Mouse (Mus musculus) NIH3T3 (cell line): ENCODE measurements around the gene Spint4.
"Not testable (repeated sequence)": the region's sequence is repeated elsewhere in the genome, so short reads cannot be mapped to it uniquely, and the experiment has no call there.

Source experiments
- DNase-seq: peaks from one replicate; pipeline ENCODE4 v3.0.0-alpha.2; 2012; ENCODE audit warnings: low read depth

Spint4 gene

DNA sequence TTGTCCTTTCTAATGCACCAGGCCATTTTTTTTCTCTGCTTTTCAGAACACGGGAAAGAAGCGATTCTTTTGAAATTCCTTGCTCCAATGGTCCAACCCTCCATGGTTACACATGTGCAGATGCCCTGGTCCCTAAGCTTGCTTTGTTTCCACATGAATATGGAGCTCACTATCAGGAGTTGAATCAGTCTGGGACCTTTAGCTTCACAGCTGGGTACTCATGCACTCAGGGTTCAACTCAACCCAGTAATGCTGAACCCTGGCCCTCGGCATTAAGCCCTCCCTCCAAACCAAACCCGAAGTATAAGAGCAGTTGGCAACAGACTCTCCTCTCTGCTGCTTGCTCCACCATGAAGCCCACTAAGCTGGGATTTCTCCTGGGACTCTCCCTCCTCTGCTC is at the start of gene Spint4:
Gene Spint4, plus strand, starts transcription at position 301 of the 400 bp plus-strand sequence.
- DNase-seq, result no peak

GRCm38 (mm10) chr2:164655858-164656257 is 42.4 kb upstream of the Spint4 start, which contains the start of gene Wfdc10:
Wfdc10 (plus strand) TSS chr2:164656046.
- peak; percentile 31 for DNase-seq

DNA sequence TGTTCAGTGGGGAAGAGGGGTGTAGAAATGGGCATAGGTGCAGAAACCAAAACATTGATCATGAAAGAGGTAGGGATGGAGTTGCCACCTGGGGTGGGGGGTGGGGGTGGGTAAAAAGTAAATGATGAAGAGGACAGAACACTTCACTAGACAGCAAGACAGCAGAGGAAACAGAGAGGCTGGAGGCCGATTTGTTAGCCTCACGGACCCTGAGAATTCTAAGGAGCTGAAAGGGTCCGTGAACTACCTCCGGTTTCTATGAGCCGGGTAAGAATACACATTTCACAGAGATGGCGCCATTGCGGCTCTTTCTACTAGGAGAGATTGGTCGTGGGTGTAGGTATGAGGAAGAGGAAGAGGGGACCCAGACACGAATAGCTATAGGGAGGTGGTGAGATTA is 41.8 kb upstream of the Spint4 start, which contains the start of gene Wfdc9:
Gene Wfdc9, minus strand, starts transcription at position 101 of the 400 bp plus-strand sequence.
- no peak for DNase-seq

- no peak for DNase-seq
These were observed 33.5 kb upstream of the Spint4 start for GRCm38 (mm10) chr2:164664851-164665250.

DNA sequence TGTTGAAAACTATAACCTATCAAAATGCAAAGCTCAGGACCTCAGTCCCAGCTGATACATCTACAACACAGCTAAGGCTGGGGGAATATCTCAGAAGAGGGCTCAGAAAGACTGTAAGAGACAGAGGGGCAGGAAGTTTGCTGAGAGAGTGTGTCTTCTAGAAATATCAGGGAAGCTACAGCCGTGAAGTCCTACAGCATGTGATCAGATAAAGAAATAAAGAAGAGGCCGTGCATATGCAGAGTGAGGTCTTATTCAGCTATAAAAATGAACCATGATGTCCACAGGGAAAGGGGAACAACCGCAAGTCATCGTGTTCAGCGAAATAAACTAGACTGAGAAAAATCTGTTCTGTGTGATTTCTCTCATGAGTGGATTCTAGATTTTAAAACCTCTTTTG is 28.0 kb upstream of the Spint4 start:
- DNase-seq, result no peak

- no peak for DNase-seq
These were observed 27.4 kb upstream of the Spint4 start for GRCm38 (mm10) chr2:164670938-164671337.

- no peak for DNase-seq
These were observed 24.3 kb upstream of the Spint4 start, which contains the start of gene Wfdc11 for GRCm38 (mm10) chr2:164673987-164674386. Wfdc11 (minus strand) TSS chr2:164674087.

DNA sequence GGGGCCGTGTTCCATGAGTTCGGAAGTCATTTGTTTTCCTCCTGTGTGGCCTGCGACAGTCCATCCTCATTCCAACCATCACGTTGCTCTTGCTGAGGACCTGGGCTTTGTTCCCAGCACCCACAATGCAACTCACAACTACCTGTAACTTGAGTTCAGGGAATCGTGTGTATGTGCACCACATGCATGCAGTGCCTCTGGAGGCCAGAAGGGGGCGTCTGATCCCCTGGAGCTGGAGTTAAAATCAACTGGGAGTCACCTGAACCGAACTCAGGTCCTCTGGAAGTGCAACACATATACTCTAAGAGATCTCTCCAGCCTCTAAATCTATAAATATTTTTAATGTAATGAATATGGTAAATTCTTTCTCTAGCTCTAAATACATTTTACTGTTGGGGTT is 22.2 kb upstream of the Spint4 start:
- DNase-seq, result no peak

DNA sequence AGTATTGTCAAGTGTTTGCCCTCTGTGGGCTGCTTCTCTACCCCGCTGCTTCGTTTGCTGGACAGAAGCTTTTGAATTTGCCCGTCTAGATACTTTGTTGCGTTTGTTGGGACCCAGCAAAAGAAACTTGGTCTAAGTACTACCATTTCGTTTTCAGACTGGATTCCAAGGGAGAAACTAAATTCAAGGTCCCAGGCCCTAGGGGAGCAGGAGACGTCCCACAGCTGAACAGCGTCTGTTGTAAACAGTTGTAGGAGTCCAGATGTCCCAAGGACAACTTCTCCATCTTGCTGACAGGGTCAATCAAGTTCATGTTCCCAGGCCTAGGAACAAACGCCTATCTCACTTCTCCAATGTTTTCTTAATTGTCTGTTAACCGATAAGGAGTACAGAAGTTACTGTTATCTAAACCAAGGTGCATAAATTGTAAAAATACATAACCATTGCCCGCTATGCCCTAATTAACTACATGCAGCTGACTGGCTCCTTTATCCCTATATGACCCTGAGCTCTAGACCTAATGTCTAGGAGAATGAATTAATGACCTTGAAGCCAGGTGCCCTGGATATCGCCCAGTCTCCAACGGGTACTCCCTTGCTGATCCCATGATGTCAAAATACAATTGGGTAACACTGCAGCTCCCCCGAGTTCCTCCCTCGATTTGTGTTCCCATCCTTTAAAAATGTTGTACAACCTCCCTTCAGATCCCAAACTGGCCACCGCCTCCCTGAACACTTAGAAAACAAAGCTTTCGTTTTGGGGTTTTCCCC is 21.2 kb upstream of the Spint4 start:
- DNase-seq, result no peak

DNA sequence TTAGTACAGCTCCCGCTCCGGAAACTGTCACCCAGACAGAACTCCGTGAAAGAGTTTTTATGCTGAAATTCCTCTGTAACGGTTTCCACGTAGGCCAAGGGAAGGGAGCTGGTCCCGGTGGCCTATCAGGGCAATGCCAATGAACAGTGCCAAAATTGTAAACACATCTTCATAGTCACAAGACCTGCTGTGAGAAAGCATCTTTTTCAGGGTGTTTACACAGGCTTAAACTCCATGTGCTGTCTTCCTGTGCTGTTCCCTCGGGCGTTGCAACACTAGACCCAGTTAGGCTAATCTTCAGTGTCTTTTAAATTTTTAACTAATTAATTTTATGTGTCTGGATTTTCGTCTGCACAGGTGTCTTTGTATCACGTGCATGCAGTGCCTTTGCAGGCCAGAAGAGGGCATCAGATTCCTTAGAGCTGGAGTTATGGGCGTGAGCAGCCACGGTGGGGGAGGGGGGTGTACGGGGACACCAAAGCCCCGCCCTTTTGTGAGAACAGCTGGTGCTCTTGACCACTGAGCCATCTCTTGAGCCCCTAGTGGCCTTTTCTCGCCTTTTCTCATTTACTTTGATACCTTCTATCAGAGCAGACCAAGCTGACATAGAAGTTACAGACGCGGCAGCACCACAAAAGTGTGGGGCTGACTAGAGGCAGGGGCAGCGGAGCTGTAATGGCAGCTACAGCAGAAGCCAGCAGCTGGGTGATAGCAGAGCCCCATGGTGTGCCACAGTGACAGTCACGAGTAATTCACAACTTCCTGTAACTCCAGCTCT is 19.3 kb upstream of the Spint4 start:
- DNase-seq, result peak; percentile 67

- no peak for DNase-seq
These were observed 18.4 kb upstream of the Spint4 start for GRCm38 (mm10) chr2:164679906-164680305.

- no peak for DNase-seq
These were observed 13.5 kb upstream of the Spint4 start, which contains the start of gene Wfdc13 for GRCm38 (mm10) chr2:164684807-164685206. Wfdc13 (plus strand) TSS chr2:164685107.

DNA sequence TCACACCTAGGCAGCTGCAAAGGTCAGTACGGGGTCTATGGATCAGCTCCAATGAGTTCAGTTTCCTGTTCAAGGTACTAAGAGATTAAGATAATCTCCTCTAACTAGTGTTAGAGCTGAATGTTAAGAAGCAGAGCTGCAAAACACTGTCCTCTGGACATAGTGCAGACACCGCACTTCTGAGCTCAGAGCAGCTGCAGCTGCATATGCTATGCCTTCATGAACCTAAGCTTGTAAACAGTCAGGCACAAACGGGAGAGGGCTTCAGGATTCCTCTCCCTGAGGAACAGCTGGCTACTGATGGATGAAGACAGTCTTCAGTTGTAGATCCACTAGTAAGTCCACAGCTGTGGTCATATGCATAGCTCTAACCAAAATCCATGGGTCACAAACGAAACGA is 2.7 kb downstream of the Spint4 start:
- DNase-seq, result no peak

- DNase-seq, result peak; percentile 85
These were observed 3.5 kb downstream of the Spint4 start for GRCm38 (mm10) chr2:164701761-164702160.

DNA sequence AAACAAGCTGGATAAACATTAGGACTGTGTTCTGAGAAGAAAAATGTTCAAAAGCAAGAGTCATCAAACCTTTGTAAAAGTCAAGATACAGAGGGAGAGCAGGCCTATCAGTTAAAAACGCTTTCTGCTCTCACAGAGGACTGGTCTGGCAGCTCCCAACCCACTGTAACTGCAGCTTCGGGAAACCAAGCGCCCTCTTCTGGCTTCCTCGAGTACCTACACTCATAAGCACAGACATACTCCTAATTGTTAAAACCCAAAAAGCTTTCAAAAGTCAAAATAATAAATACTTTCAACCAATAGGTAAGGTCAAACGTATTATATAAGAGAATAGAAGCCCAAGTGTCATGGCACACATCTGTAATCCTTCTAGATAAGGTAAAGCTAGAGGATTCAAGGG is 5.9 kb downstream of the Spint4 start:
- DNase-seq, result no peak

GRCm38 (mm10) chr2:164705328-164705727 is 7.0 kb downstream of the Spint4 start:
- DNase-seq, result no peak

GRCm38 (mm10) chr2:164705991-164706390 is 7.7 kb downstream of the Spint4 start:
- peak; percentile 57 for DNase-seq

GRCm38 (mm10) chr2:164715005-164715404 is 16.7 kb downstream of the Spint4 start, which contains the start of gene Spint5:
Spint5 (plus strand) TSS chr2:164715305.
- DNase-seq, result no peak

DNA sequence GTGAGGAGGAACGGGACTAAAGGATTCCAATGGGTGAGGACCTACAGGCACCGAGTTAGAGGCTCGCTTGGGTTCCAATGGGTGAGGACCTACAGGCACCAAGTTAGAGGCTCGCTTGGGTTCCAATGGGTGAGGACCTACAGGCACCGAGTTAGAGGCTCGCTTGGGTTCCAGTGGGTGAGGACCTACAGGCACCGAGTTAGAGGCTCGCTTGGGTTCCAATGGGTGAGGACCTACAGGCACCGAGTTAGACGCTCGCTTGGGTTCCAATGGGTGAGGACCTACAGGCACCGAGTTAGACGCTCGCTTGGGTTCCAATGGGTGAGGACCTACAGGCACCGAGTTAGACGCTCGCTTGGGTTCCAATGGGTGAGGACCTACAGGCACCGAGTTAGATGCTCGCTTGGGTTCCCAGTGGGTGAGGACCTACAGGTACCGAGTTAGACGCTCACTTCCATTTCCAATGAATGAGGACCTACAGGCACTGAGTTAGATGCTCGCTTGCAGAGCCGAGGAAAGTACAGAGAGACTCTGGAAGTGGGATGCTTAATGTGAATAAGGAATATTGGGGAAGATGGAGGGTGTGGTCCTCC is 18.0 kb downstream of the Spint4 start:
- DNase-seq, result not testable (repeated sequence)

DNA sequence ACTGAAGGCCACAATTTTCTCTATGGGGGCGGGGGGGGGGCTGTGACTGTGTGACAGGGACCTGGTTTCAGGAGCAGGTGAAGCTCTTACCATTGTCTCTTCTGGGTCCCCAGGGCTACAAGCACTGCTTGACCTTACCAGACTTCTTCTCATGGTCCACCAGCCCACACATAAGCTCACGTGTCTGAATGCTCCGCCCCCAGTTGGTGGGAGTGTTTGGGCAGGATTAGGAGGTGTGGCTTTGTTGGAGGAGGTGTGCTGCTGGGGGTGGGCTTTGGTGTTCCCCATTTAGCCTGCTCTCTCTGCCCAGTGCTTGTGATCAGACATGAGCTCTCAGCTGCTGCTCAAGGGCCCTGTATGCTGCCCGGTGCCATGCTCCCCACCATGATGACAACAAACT is 25.0 kb downstream of the Spint4 start:
- DNase-seq, result no peak

DNA sequence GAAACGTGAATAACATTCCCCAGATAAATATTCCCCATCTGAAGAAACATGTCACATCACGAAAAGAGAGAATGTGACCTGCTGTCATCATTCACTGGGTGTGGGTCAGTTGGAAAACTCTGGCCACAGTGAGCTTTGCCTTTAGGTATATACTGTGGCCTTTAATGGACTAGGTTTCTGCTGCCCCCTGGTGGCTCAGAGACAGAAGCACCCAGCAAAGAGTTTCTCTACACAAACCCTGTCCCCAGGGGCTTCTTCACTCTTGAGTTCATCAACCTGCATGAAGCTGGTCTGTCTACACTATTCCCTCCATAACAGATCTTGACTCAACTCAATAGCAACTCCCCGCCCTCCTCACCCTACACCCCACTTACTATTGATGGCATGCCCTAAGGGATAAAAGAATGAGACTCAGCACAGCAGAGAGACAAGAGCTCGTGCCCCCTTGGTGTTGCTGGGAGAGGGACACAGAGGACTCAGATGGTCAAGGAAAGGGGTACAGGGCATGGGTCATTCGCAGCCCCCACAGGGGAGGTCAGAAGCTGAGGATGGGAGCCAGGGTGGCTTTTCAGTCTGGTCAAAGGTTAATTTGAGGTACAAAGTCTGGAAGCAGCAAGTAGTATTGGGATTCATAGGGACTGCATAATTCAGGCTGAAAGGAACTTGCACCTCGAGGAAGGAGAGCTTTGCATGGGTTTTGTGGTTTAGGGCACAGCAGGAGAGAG is 27.8 kb downstream of the Spint4 start:
- peak; percentile 86 for DNase-seq

DNA sequence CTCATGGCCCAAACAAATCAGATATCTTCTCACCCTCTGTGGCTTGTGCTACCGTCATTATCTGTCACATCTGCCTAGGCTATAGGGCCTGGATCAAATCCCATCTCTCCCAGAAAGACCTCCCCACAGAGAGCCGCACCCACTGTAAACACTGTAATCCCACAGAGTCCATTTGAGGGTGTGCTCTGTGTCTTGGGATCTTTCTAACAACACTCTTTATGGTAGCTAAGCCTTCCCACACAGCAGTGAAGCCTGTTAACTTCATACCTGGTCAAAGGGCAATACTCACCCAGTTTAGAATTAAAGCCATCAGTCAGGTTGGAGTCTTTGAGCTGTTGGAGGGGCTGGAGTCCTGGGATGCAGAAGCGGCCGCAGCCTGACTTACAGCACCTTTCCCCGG is 33.4 kb downstream of the Spint4 start:
- DNase-seq, result no peak
